Mouse (Mus musculus) thymus, postnatal 14 days (tissue): Measurements from ENCODE around the gene Wdr91.
A peak's percentile ranks its signal among the peaks of the same experiment; 100 is the strongest.

Source experiments
- DNase-seq: peaks from one replicate; pipeline ENCODE4 v3.0.0; 2021

Wdr91 gene

GRCm38 (mm10) chr6:34877509-34878321, 33.0 kb downstream of the Wdr91 start, which contains the start of gene Cyren:
Gene Cyren, minus strand, starts transcription at chr6:34878060.
- DNase-seq: peak; percentile 96

- DNase-seq: no peak
Observed at GRCm38 (mm10) chr6:34876835-34877156, 33.9 kb downstream of the Wdr91 start.

DNA sequence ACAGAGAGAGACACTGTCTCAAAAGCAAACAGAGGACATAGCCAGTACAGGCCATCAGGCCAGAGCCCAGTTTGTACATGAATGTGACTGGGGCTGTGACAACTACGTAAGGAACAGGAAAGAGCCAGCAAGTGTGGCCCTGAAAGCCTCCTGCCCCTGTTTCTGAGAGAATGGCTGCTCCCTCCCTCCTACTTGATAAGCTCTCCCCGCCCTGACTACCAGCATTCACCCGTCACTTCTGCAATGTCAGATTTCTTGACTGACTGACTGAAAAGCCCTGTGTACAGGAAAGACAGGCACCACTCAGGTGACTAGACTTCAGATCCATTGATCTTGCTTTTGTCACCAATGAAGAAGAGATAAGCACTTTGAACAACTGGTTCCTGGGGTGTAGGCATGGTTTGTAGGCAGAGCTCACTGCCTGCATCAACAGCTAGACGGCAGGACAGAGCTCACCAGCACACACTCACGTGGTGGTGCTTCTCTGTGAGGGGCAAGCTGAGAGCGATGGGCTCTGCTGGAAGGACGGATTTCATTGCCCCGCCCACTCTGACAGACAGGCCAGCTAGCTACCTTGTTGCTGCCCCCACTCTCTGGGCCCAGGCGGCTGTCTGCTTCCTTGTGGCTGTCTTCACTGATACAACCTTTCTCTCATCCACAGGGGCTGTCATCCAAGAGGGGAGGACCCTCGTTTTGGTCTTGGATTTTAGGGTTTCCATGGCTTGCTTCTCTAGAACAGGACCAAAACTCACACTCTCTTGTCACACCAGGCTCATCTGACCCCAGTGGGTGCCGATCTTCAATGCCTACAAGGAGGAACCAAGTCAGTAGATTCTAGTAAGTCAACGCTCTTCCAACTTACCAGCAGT, 34.5 kb downstream of the Wdr91 start:
- peak; percentile 52 for DNase-seq

GRCm38 (mm10) chr6:34875268-34875761, 35.4 kb downstream of the Wdr91 start:
- DNase-seq: peak; percentile 88

GRCm38 (mm10) chr6:34874101-34874921, 36.4 kb downstream of the Wdr91 start:
- DNase-seq: no peak

GRCm38 (mm10) chr6:34872871-34873270, 37.8 kb downstream of the Wdr91 start:
- no peak for DNase-seq

DNA sequence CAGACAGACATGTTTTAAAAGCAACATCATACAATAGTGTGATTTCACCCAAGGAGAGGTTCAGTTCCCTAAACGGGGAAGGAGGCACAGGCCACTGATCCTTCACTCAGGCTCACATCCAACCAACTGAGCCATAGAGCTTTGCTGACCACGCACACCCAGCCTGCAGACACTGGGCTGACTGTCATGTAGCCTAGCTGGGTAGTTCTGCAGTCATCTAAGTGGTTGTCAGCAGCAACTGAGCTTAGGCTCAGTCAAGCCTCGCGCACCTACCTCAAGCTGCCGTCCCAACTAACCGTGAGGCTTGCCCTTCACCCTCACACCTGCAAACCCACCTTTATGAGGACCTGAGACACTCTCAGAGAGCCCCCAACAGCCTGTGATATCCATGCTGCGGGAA, 38.7 kb downstream of the Wdr91 start:
- no peak for DNase-seq

- DNase-seq: no peak
Observed at GRCm38 (mm10) chr6:34870724-34871123, 40.0 kb downstream of the Wdr91 start.

GRCm38 (mm10) chr6:34870136-34870535, 40.5 kb downstream of the Wdr91 start:
- DNase-seq: no peak

DNA sequence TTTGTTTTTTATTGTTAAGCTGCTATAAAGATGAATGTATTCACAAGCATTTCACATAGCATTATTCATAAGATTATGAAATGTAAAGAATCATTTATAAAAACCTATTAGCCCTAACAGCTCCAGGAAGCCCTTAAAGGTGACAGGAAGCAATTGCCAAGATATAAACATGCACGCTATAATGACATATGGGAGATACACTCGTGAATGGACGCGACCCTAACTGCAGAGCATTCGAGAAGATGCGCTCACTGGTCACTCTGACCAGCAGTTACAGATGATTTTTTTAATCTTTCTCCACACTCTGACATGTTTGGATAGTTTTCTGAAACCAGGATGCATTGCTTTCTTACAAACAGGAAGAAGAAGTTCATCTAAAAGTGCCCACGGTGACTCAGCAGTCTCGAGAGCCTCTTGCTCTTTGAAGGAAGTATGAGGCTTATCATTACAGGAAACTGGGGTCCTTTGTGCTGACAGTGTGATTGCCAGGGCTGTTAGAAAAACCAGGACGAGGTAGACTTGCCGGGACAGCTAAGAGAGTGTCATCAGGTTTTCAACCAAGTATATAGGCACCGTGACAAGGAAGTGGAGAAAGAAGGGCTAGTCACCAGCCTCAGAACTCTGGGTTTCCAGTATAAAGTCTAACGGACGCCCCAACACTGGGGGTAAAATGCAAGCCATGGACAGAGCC, 41.3 kb downstream of the Wdr91 start:
- DNase-seq: peak; percentile 72

GRCm38 (mm10) chr6:34868507-34869217, 42.0 kb downstream of the Wdr91 start:
- no peak for DNase-seq

- DNase-seq: no peak
Observed at GRCm38 (mm10) chr6:34867995-34868350, 42.7 kb downstream of the Wdr91 start.

DNA sequence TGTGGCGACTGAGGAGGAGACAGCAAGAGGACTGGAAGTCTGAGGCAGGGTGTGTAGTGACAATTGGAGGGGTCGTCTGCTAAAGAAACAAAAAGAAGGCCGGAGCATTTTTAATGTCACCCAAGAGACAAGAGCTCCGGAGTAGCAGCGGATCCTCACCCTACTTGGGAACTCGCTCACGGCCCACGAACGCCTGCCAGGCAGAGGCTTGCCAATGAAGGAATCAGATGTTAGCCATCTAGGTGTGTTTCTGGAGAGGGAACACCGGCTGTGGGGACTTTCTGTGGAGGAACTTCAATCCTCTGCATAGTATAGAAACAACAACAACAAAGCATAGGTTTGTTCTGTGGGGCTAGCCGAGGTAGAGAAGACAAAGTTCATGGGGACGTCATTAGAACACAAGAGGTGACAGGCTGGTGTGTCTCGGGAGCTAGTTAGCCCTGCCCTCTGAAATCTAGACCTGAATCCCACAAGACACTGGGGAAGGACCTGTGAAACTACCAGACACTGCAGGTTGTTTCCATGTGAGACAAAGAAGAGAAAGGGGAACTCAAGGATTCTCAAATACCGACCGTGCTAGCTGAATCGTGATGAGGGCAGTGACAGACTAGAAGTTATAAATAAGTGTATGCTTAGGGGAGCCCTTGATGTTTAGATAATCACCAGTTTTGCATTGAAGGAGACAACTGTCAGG, 43.2 kb downstream of the Wdr91 start:
- no peak for DNase-seq

GRCm38 (mm10) chr6:34866786-34867185, 43.9 kb downstream of the Wdr91 start:
- no peak for DNase-seq

- no peak for DNase-seq
Observed at GRCm38 (mm10) chr6:34865711-34866593, 44.7 kb downstream of the Wdr91 start.

- DNase-seq: no peak
Observed at GRCm38 (mm10) chr6:34865213-34865612, 45.5 kb downstream of the Wdr91 start.

DNA sequence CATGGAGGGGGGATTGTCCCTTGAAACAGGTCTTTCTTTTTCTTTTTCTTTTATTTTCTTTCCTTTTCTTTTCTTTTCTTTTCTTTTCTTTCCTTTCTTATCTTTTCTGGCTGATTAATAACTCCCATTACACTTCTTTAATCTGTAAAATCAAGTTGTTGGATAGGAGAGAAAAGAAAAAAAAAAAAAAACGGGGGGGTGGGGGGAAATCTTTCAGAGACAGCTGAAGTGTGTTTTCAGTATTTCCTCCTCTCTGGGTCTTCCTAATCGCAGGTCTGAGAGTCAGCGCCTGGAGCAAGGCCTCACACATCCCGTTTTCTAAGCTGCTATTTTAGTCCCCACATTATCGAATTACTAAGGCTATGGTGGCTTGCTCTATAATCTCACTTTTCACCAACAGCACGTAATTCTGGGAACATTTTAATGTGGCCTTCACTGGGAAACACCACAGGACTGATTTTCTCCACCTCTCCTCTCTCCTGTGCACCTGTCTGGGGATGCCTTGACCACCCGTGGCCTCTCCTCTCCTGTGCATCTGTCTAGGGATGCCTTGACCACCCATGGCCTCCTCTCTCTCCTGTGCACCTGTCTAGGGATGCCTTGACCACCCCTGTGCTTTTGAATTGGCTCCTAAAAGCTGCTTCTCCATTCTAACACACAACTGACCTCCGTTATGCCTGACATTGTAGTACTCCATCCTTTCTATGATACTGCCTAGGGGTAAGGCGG, 46.7 kb downstream of the Wdr91 start:
- DNase-seq: no peak

- peak; percentile 69 for DNase-seq
Observed at GRCm38 (mm10) chr6:34862791-34863403, 47.8 kb downstream of the Wdr91 start, which contains the start of gene Tmem140. Gene Tmem140, plus strand, starts transcription at chr6:34863146.

GRCm38 (mm10) chr6:34862381-34862780, 48.3 kb downstream of the Wdr91 start:
- DNase-seq: peak; percentile 70
